Mouse (Mus musculus) lung, postnatal 10 days (tissue): ENCODE results near the gene Sort1.

Experiments used
- DNase-seq: peaks from one replicate; pipeline ENCODE4 v3.0.0; 2021

Sort1 gene

DNA sequence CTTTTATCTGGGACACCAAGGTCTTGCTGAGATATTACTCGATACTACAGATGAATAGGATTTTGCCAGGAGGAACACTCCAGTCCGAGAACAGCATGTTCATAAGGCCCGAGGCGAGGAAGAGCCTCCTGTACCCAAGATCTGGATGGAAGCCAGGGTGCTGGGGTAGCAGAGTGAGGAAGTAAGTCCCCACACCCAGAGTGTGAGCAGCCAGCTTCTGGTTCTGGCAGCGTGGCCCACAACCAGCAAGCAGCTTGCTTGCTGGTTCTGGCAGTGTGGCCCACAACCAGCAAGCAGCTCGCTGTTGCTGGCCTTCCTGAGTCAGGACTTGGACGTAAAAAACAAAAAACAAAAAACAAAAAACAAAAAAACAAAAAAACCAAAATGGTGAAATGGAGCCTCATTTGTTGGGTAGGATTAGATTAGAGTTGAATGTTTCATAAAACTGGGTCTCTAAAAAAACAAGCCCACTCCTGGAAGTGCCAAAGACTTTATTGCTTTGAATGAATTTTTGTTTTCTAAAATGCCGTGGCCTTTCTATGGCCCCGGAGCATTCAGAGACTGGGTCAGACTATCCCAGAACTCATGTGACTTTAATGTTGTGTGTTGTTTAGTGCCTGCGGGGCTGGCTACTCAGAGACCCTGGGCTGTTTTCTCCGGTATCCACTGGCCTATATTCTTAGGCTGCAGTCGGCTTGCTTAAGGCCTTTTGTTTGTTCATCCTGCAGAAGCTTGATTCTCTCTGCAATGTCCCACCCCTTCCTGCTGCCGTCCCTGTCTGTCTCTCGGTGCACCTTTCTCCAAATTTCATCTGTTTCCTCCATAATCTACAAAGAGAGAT is 11.7 kb downstream of the Sort1 start:
- DNase-seq, result peak; percentile 76

DNA sequence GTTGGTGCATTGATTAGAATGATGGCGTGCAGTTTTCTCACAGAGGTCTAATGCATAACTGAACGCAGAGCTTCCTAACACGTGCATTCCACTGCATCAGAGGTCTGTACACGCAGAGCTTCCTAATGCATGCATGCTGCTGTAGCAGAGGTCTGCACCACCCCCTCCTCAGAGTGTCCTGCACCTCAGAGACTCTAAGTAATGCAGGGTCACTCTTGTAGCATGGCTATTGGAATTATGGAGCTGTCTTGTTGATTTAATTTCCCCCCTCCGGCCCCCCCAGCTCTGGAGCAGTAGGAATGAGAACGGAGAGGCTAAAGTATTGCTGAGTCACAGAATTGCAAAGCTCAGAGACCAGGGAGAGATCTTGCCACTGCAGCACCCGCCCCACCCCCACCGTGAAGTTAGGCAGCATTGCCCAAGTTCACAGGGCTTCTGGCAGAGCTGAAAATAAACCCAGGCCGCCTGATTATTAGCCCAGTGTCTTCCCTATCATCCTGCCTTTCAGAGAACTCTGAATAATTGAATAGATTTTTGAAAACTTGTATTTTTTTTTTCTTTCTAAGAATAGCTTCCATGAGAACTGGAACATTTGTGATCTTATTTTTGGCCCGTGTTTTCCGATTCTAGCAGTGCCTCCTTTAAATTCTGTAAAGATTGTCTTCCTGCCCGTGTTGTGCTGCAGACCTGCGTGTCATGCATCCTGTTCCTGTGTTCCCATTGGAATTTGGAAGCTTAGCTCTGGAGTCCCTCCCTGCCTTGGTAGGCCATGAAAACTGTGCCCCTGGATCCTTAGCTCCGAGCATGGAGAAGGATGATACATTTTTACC is 12.6 kb downstream of the Sort1 start:
- DNase-seq, result peak; percentile 77

DNA sequence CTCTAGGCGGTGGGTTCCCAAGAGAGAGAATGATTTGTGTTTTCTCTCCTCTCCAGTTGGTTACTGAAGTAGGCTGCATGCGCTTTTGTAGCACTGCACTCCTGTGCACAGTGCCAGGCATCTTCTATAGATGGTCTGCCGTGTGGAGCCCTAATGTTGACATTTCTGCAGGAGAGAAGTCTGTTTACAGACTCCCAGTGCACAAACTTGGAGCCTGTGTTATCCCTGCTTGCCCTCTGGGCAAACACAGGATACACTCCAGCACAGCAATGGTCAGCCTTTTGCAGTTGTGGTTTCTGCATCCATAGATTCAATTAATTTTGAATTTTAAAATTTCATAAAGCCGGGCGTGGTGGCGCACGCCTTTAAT is 13.2 kb downstream of the Sort1 start:
- DNase-seq, result no peak

DNA sequence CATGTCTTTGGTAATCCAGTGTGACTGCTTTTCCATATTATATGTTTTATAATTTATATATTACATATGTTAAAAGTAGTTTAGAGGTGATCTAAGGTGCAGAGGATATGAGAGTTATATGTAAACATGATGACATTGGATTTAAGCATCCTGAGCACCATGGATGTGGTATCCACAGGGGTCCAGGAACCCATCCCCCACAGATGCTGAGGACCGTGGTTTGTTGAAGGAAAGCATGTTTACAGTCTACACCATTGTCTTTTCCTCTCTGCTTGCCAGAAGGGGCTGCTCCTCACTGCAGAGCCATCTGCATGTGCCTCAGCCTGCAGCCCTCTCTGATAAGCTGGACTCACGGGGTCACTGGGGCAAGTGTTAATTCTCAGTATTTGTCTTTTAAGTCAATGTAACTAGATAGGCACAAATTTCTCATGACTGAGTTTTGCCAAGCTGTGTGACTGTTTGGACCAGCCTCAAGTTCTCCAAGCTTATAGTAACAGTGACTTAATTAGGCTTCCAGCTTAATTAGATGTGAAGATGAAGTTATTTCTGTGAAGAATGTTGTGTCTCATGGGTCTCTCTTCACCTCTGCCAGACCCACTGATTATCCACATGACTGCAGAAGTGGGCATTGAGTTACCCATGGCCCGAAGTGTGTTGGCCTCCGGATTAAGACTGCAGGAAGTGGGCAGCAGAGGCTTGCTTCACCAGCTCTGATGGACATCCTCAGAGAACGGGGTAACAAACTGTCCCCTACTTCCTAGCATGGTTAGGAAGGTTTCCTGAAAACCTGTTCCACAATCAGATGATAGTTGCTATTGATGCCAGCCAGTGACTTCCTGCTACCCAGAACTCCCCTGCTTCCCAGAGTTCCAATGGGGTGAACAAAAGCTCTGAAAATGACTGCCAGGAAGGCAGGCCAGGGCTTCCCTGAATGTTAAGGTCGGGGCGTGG is 14.0 kb downstream of the Sort1 start:
- DNase-seq, result no peak

DNA sequence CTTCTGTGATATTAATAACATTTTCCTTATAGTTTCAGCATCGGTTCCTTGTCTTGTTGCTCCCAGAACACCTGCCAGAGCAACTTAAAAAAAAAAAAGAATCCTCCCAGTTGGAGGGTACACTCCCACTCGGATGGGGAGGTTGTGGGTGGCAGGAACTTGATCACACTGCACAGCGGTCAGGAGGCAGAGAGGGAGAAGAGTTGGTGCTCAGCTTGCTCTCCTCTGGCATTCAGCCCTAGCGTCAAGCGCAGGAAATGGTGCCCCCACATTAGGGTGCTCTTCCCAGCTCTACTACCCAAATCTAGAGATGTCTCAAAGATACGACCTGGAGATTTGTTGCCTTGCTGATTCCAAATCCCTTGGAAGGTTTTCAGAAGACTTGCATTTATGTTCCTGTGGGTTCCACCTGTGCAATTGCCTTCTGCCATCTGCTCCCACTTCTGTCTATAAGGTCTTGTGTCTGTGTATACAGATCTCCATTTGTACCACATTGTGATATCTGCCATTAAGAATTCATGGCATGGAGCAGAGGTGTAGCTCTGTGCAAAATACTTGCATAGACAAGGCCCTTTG is 16.7 kb downstream of the Sort1 start:
- no peak for DNase-seq

DNA sequence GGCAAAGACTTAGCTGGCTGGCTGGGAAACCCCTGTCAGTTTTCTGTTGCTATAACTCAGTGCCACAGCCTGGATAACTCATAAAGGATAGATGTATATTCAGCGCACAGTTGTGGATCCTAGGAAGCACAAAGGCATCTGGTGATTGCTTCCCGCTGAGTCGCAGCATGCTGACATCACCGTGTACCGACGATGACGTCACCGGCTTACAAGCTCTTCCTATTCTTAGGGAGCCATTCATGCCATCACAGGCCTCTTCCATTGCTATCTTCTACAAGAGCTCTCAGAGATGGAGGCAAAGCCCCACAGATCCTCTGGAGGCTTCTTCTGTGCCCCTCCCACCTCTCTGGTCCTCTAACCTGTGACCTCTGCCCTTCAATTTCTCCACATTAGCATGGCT is 19.8 kb downstream of the Sort1 start:
- DNase-seq, result no peak

DNA sequence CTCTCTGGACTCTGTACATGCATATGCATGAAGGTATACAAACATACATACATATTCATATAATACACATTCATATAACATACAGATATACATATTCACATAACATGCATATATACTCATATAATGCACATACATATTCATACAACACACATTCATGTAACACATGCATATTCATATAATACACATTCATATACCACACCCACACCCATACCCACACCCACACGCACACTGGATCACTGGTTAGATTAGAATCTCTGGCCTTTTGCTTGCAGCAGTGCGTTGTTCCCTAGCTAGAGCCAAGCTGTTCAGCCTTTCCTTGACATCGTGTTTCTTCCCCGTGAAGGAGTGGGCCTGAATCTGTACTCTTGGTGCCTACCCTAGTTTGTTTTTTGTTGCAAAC is 20.9 kb downstream of the Sort1 start:
- no peak for DNase-seq

DNA sequence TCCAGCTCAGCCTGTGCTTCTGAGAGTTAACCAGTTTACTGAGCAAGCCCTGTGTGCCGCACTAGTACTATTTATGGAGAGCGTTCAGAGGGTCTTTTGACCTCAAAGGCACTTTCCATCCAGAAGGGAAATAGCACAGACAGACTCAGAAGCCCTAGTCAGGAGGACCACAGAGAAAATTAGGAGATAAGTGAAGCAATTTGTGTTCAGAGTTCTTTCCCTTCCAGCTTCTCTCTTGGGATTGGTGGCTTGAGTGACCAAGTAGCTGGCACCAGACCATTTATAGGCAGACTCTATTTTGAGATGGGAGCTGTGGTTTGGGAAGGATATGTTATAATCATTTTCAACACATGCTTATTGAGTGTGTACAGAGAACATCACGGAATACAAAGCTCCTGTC is 22.5 kb downstream of the Sort1 start:
- DNase-seq, result peak; percentile 30

DNA sequence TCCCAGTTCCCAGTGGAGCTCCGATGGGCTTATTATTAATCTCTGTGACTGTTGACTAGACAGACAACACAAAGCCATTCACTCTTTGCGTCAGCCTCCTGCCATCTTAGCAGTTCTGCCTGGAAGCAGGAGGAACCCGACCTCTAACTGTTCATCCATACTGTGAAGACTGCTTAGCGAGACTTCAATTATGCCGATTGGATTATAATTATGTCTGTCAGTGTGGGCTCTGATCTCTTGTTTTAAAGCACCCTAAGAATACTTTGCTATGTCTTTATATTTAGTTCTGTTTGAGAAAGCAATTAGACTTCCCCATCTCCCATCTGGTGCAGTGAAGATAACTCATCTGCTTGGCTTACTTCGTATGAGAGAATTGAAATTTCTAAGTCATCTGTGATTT is 23.6 kb downstream of the Sort1 start:
- DNase-seq, result no peak

DNA sequence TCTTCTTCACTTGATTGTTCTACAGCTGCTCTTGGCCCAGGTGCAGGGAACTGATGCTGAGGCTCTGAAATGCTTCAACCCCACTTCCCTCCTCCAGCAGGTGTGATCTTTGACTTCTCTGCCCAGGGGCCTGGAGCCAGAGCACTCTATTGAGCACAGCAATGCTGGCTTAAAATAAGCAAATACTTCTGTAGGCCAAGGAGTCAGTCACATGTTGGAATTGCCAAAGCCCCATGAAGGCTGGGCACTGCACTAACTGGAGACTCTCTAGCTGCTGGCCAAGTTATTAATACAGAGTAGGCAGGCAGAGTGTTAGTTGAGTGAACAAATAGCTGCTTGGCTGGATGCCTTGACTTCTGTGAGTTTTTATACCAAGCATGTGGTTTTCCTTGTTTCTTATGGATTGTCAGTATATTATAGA is 27.0 kb downstream of the Sort1 start:
- peak; percentile 56 for DNase-seq

DNA sequence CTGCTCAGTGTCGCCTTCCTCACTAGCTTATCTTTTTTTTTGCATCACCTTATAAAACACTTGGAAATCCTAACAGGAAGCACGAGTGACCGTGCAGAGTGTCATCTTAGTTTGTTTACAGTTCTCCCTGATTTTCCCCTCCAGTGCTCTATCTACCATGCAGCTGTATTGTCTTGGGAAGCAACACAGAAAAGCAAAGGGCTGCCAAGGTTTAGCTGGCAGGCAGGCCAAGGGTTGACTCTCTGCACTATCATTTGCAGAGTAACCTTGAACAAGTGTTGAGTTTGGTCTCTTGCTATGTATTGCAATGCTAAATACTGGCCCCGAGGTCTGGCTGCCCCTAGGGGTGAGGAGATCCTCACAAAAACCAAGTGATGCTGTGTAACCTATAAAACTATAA is 27.8 kb downstream of the Sort1 start:
- DNase-seq, result no peak

DNA sequence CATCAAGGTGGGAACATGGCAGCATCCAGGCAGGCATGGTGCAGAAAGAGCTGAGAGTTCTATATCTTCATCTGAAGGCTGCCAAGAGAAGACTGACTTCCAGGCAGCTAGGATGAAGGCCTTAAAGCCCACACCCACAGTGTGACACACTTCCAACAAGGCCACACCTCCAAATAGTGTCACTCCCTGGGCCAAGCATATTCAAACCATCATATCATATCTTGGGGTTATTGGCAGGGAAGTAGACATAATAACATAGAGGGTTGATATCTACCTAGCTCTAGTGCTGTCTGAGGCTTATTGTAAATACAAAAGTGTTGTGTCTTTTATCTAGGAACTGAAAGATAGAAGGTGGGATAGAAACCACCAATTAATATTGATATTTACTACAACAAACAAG is 28.5 kb downstream of the Sort1 start:
- DNase-seq, result no peak

DNA sequence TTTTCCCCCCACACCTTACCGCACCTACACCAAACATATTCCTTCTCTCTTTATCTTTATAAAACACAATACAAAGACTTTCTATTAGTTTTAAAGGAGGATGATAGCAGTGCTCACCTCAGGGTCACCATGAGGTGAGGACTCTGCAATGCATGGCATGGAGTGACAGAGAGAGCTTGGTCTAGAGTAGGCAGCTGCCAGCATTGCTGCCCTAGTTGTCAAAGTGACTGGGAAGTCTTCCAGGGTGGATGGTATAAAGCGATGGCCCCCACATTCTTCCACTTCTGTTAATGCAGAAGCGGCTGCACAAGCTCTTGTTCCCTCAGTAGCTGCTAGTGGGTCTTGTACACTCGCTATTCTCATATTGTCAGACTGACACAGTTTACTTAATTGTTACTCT is 29.3 kb downstream of the Sort1 start:
- DNase-seq, result no peak

DNA sequence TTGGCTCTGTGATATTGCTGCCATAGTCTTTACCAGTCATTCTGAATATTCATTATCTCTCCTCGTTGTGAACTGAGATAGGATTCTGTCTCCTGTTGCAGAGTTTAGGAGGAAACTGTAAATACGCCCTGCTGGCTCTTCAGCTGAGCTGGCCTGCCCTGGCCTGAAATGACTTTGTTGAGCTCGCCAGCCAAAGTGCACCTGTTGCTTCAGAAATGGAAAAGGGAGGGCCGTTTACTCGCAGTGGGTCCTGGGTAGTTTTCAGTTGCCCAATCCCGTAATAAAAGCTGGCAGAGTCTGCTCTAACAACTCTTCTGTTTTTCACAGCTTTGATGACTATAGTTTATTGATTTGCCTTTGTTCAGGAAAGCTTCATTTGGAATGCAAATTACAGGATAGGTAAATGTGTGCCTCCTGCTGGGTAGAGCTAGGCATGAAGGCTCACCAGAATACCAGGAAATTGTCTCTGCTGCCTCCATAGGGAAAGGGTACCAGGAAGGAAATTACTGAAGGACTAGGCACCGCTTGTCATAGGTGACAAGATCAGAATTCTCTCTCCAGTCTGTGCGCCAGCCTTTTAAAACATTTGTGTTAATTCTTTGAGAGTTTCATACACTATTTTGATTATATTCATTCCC is 30.3 kb downstream of the Sort1 start:
- DNase-seq, result peak; percentile 37

DNA sequence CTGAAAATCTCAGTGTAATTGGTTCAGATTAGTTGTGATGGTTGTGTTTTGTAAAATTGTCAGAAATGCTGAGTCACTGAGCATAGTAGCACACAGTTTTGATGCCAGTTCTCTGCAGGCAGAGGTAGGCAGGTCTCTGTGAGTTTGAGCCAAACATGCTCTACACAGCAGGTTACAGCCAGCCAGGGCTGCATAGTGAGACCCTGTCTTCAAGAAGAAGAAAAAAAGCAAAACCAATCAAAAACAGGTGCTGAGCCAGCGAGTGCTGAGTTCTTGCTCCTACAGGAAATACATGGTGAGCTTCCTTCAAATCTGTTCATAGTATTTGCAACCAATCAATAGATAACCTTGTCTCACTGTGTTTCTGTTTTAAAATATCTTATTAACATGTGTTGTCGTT is 34.6 kb downstream of the Sort1 start:
- DNase-seq, result no peak

DNA sequence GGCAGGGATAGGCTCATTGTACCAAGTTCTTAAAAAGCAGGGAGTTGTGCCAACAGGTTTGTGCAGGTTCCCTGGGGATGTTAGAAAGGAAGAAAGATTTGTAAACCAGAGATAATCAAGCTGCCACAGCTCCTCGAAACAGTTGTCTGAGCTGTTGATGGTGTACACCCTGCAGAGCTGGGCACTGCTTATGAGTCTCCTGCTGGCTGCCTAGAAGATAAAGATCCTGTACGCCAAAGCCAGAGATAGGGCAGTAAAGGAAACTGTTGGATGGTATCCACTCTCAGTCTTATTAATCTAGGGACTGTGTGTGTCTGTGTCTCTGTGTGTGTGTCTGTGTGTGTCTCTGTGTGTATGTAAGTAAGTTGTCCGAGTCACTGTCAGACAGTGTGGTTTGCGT is 37.8 kb downstream of the Sort1 start:
- no peak for DNase-seq

DNA sequence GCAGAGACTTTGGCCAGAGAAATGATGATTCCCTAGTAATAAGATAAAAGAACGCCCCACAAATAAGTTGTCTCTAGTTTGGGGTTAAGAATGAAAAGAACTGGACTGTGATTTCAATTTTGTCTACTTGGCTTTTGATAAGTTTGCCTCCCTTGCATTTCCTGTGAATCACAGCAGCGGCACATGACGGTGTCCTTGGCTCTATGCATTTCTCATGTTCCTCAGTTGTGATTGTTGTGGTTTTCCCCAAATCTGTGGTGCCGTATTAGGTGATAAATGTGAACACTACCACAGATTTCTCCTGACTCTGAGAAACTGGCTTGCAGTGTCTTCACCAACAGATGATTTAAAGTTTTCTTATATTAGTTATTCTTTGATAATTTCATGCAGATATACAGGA is 38.3 kb downstream of the Sort1 start:
- DNase-seq, result no peak

DNA sequence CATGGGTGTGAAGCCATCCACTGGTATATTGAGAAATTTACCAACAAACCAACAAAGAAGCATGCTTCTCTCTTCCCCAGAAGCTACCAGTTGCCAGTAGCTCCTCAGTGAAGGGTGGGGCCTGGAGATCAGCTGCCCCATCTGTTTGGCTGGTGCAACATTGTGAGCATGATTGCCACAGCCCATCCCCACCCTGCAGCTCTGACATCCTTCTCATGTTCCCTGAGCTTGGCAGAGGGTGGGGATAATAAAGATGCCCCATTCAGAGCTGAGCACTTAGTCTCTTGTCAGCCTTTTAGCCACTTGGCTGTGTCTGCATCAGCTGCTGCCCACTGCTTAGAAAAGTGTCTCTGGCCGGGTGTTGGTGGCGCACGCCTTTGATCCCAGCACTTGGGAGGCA is 39.1 kb downstream of the Sort1 start:
- DNase-seq, result peak; percentile 47

DNA sequence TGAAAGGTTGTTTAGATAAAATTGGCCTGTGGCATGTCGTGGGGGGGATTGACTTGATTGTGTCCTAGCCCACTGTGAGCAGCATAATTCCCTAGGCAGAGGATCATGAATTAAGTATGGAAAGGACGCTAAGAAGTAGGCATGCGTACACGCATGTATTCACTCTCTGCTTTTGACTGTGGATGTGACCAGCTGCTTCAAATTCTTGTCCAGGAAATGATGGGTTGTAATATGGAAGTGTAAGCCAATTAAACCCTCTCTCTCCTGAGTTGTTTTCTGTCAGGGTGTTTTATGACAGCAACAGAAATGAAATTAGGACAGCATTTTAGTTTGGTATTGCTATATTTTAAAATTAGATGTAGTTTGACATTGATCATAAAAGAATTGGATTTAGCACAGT is 41.0 kb downstream of the Sort1 start:
- no peak for DNase-seq

DNA sequence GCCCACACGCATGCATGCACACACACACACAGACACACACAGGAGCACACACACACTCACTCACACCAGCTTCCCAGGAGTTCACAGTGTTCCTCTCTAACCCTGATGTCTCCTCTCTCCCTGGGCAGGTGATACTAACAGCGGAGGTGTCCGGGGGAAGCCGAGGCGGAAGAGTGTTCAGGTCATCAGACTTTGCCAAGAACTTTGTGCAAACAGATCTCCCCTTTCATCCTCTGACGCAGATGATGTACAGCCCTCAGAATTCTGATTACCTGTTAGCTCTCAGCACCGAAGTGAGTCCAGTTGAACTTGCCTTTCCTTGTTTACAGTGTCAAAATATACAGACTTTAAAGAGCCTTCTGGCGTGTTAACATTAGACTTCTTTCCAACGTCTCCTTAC is 41.6 kb downstream of the Sort1 start:
- DNase-seq, result no peak

DNA sequence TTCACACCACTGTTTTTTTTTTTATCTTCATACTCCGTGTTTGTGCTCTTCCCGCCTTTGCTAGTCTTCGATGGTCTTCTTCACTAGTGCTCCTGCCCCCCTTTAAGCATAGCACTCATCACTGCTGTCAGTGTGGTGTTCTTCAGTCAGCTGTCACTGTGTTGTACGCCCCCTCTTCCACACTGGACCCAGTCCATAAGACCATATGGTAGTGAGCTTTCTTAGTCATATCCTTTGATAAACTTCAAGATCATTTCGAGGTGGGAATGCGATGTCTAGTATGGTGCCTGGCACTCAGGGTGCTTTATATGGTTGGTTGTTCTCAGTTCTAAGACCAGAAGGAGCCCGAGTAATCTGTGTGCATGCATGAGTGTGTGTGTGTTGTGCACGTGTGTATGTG is 43.4 kb downstream of the Sort1 start:
- peak; percentile 74 for DNase-seq

DNA sequence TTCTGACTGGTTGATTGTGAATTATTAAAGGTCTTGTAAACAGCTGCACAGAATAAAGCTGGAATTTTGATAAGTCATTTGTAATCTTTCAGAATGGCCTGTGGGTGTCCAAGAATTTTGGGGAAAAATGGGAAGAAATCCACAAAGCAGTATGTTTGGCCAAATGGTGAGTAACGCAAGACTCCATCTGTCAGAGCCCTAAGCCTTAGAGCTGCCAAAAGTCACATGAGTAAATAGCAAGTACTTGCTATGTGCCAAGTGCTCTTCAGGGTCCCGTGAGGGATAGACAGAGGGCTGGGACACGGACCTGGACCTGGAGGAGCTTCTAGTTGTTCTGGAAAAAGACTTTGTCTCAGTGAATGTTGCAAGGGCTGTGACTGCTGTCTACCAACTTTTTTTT is 44.0 kb downstream of the Sort1 start:
- peak; percentile 71 for DNase-seq
